Mouse (Mus musculus): ENCODE data around the gene Ttll7.

DNA sequence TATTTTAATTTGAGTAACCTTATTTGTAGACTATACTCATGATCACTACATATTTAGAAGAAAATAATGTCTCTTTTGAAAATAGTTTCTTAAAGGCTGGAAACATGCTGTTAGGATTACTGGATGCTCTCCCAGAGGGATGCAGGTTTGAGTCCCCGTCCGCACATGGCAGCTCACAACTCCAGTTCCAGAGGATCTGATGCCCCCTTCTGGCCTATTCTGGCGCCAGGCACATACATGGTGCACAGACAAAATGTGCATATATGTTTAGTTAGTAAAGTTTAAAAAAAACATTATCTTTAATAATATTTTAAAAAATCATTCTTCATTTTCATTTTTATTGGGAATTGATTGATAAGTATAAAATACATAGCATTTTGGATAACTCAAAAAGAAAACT is 47.9 kb downstream of the Ttll7 start:
- TF ChIP-seq CTCF (IDR thresholded peaks at IDR 0.05; ENCODE audit: low read depth): peak; percentile 23; the same call in 1 of the 2 replicates
- TF ChIP-seq EP300 (IDR thresholded peaks at IDR 0.05; ENCODE audit: low read depth): no peak

Data from liver, embryonic 14.5 days (tissue).